Mouse (Mus musculus) common myeloid progenitor, adult 5-6 weeks (primary cell): ENCODE data around the gene Itgb6. TPM values are rescaled to one million over a fixed set of nuclear protein-coding genes. Genes with fewer than 3 reads are reported as not detected.

Source experiments
- ATAC-seq: replicated peaks from 2 replicates; pipeline ENCODE4 v1.8.0; 2016; ENCODE audit warnings: low read depth, mild to moderate bottlenecking, moderate TSS enrichment, inconsistent platforms; ENCODE audit not compliant: poor library complexity, severe bottlenecking
- total RNA-seq: library from RNA; stranded (forward); fragments of 200-1000, 187-1606 nt; gene quantifications from 2 replicates; pipeline ENCODE4 v1.2.3, GENCODE M21; 2017

Itgb6 gene
- total RNA-seq, 1 experiment from 2014 or later = 0.32 TPM

GRCm38 (mm10) chr2:60684168-60684567 lies 38.3 kb downstream of the Itgb6 start:
- ATAC-seq = no peak

- no peak for ATAC-seq
Measured at GRCm38 (mm10) chr2:60682554-60682953, 39.9 kb downstream of the Itgb6 start.

GRCm38 (mm10) chr2:60674413-60674812 lies 48.0 kb downstream of the Itgb6 start:
- ATAC-seq = no peak

- no peak for ATAC-seq
Measured at GRCm38 (mm10) chr2:60672973-60673954, 49.2 kb downstream of the Itgb6 start.

- no peak for ATAC-seq
Measured at GRCm38 (mm10) chr2:60671215-60671614, 51.2 kb downstream of the Itgb6 start.

GRCm38 (mm10) chr2:60663071-60663470 lies 59.4 kb downstream of the Itgb6 start:
- ATAC-seq = no peak

GRCm38 (mm10) chr2:60659993-60660392 lies 62.5 kb downstream of the Itgb6 start:
- ATAC-seq = no peak

- no peak for ATAC-seq
Measured at GRCm38 (mm10) chr2:60658992-60659391, 63.5 kb downstream of the Itgb6 start.

- ATAC-seq = no peak
Measured at GRCm38 (mm10) chr2:60654828-60655227, 67.6 kb downstream of the Itgb6 start.

- no peak for ATAC-seq
Measured at GRCm38 (mm10) chr2:60650155-60650554, 72.3 kb downstream of the Itgb6 start.

GRCm38 (mm10) chr2:60647650-60648049 lies 74.8 kb downstream of the Itgb6 start:
- ATAC-seq = no peak

GRCm38 (mm10) chr2:60646583-60646982 lies 75.9 kb downstream of the Itgb6 start:
- ATAC-seq = no peak

GRCm38 (mm10) chr2:60643406-60643805 lies 79.0 kb downstream of the Itgb6 start:
- ATAC-seq = no peak

- no peak for ATAC-seq
Measured at GRCm38 (mm10) chr2:60642606-60643005, 79.8 kb downstream of the Itgb6 start.

- no peak for ATAC-seq
Measured at GRCm38 (mm10) chr2:60640342-60640672, 82.1 kb downstream of the Itgb6 start.

GRCm38 (mm10) chr2:60639617-60640341 lies 82.7 kb downstream of the Itgb6 start:
- ATAC-seq = no peak

GRCm38 (mm10) chr2:60636910-60637761 lies 85.3 kb downstream of the Itgb6 start:
- no peak for ATAC-seq

- ATAC-seq = no peak
Measured at GRCm38 (mm10) chr2:60636481-60636880, 86.0 kb downstream of the Itgb6 start.

- no peak for ATAC-seq
Measured at GRCm38 (mm10) chr2:60636038-60636437, 86.4 kb downstream of the Itgb6 start.

- ATAC-seq = no peak
Measured at GRCm38 (mm10) chr2:60632791-60633190, 89.7 kb downstream of the Itgb6 start.
